Mouse (Mus musculus) skeletal muscle tissue, adult 2 months (tissue): ENCODE results near the gene Arhgef17.
A peak's percentile ranks its signal among the peaks of the same experiment; 100 is the strongest.

Experiments used
- DNase-seq: peaks from one replicate; pipeline ENCODE4 v3.0.0-alpha.2; 2012; ENCODE audit warnings: low read depth, low spot score

The Arhgef17 gene

GRCm38 (mm10) chr7:100941169-100941568, 9.3 kb upstream of the Arhgef17 start:
- DNase-seq = no peak

GRCm38 (mm10) chr7:100938106-100938505, 6.2 kb upstream of the Arhgef17 start:
- no peak for DNase-seq

GRCm38 (mm10) chr7:100937481-100937880, 5.6 kb upstream of the Arhgef17 start:
- no peak for DNase-seq

- DNase-seq = no peak
These were observed 1.6 kb upstream of the Arhgef17 start for GRCm38 (mm10) chr7:100933520-100933919.

GRCm38 (mm10) chr7:100932481-100933007, 637 bp upstream of the Arhgef17 start:
- DNase-seq = peak; percentile 83

- no peak for DNase-seq
These were observed 486 bp downstream of the Arhgef17 start for GRCm38 (mm10) chr7:100931316-100931925.

- no peak for DNase-seq
These were observed 1.1 kb downstream of the Arhgef17 start for GRCm38 (mm10) chr7:100930619-100931315.

GRCm38 (mm10) chr7:100929639-100930303, 2.1 kb downstream of the Arhgef17 start:
- DNase-seq = no peak

GRCm38 (mm10) chr7:100928456-100928855, 3.5 kb downstream of the Arhgef17 start:
- no peak for DNase-seq

GRCm38 (mm10) chr7:100927287-100928000, 4.5 kb downstream of the Arhgef17 start:
- peak; percentile 89 for DNase-seq

GRCm38 (mm10) chr7:100926311-100926923, 5.5 kb downstream of the Arhgef17 start:
- no peak for DNase-seq

- DNase-seq = no peak
These were observed 7.0 kb downstream of the Arhgef17 start for GRCm38 (mm10) chr7:100924674-100925445.

- DNase-seq = no peak
These were observed 7.7 kb downstream of the Arhgef17 start for GRCm38 (mm10) chr7:100924200-100924599.

GRCm38 (mm10) chr7:100922907-100923306, 9.0 kb downstream of the Arhgef17 start:
- DNase-seq = no peak

GRCm38 (mm10) chr7:100921289-100921688, 10.6 kb downstream of the Arhgef17 start:
- DNase-seq = no peak

GRCm38 (mm10) chr7:100919809-100920107, 12.1 kb downstream of the Arhgef17 start:
- DNase-seq = no peak

GRCm38 (mm10) chr7:100919006-100919808, 12.7 kb downstream of the Arhgef17 start:
- no peak for DNase-seq

- no peak for DNase-seq
These were observed 13.7 kb downstream of the Arhgef17 start for GRCm38 (mm10) chr7:100918176-100918575.

GRCm38 (mm10) chr7:100917751-100918150, 14.2 kb downstream of the Arhgef17 start:
- DNase-seq = no peak

GRCm38 (mm10) chr7:100916526-100916925, 15.4 kb downstream of the Arhgef17 start:
- no peak for DNase-seq
